Mouse (Mus musculus): ENCODE measurements around the gene Srrm1. TPM values are rescaled to one million over a fixed set of nuclear protein-coding genes. Genes with fewer than 3 reads are reported as not detected.
A peak's percentile ranks its signal among the peaks of the same experiment; 100 is the strongest.

Gene Srrm1
- polyA plus RNA-seq, 1 experiment from 2014 or later = 254 TPM

GRCm38 (mm10) chr4:135301166-135301565 is 52.0 kb downstream of the Srrm1 start:
- H3K36me3 ChIP-seq (ENCODE audit: control insufficient read depth, insufficient read depth, low read length) = no peaks in the 10 kb centered on the region
- H3K27me3 ChIP-seq (ENCODE audit: control insufficient read depth, insufficient read depth, low read length) = no peaks in the 10 kb centered on the region
- H3K4me2 ChIP-seq (replicated peaks; ENCODE audit: low read depth, low read length) = no peak overlapping the region
- 76% methylated on average over 3 of the region's 3 CpGs for whole genome bisulfite sequencing
- no peaks in the 10 kb centered on the region for H3K9me3 ChIP-seq (ENCODE audit: control insufficient read depth, low read length)
- 0 out of 2 replicates have a peak, but pooled peaks cover 3% of the 10 kb centered on the region for H3K4me1 ChIP-seq (ENCODE audit: control insufficient read depth, insufficient read depth, low read length)
- no peak overlapping the region for H3K4me3 ChIP-seq (ENCODE audit: low read length)
- no peak overlapping the region for H3K27ac ChIP-seq (ENCODE audit: low read depth, low read length)
- H3K9ac ChIP-seq (ENCODE audit: low read depth, low read length) = no peak overlapping the region
- ATAC-seq (ENCODE audit: low FRiP score, low TSS enrichment) = no peak

GRCm38 (mm10) chr4:135300248-135301041 is 52.7 kb downstream of the Srrm1 start:
- H3K9ac ChIP-seq (ENCODE audit: low read depth, low read length) = no peak overlapping the region
- no peaks in the 10 kb centered on the region for H3K36me3 ChIP-seq (ENCODE audit: control insufficient read depth, insufficient read depth, low read length)
- 0 out of 2 replicates have a peak, but pooled peaks cover 3% of the 10 kb centered on the region for H3K4me1 ChIP-seq (ENCODE audit: control insufficient read depth, insufficient read depth, low read length)
- no peaks in the 10 kb centered on the region for H3K9me3 ChIP-seq (ENCODE audit: control insufficient read depth, low read length)
- H3K4me3 ChIP-seq (ENCODE audit: low read length) = no peak overlapping the region
- 89% methylated on average over 26 of the region's 26 CpGs for WGBS
- no peaks in the 10 kb centered on the region for H3K27me3 ChIP-seq (ENCODE audit: control insufficient read depth, insufficient read depth, low read length)
- H3K4me2 ChIP-seq (replicated peaks; ENCODE audit: low read depth, low read length) = no peak overlapping the region
- no peak overlapping the region for H3K27ac ChIP-seq (ENCODE audit: low read depth, low read length)
- ATAC-seq (ENCODE audit: low FRiP score, low TSS enrichment) = no peak

GRCm38 (mm10) chr4:135298680-135299079 is 54.4 kb downstream of the Srrm1 start:
- no peak overlapping the region for H3K27ac ChIP-seq (ENCODE audit: low read depth, low read length)
- WGBS = 89% methylated on average over 10 of the region's 10 CpGs
- H3K36me3 ChIP-seq (ENCODE audit: control insufficient read depth, insufficient read depth, low read length) = no peaks in the 10 kb centered on the region
- H3K27me3 ChIP-seq (ENCODE audit: control insufficient read depth, insufficient read depth, low read length) = no peaks in the 10 kb centered on the region
- no peak overlapping the region for H3K4me2 ChIP-seq (replicated peaks; ENCODE audit: low read depth, low read length)
- no peaks in the 10 kb centered on the region for H3K9me3 ChIP-seq (ENCODE audit: control insufficient read depth, low read length)
- no peak overlapping the region for H3K9ac ChIP-seq (ENCODE audit: low read depth, low read length)
- no peak overlapping the region for H3K4me3 ChIP-seq (ENCODE audit: low read length)
- ATAC-seq (ENCODE audit: low FRiP score, low TSS enrichment) = no peak
- H3K4me1 ChIP-seq (ENCODE audit: control insufficient read depth, insufficient read depth, low read length) = 0 out of 2 replicates have a peak, but pooled peaks cover 6% of the 10 kb centered on the region

GRCm38 (mm10) chr4:135297931-135298546 is 55.1 kb downstream of the Srrm1 start:
- Histone ChIP-seq H3K4me1 (ENCODE audit: control insufficient read depth, insufficient read depth, low read length) (0 out of 2 replicates have a peak, but pooled peaks cover 6% of the 10 kb centered on the region), H3K9me3 (ENCODE audit: control insufficient read depth, low read length) (no peaks in the 10 kb centered on the region), H3K27ac (ENCODE audit: low read depth, low read length) (no peak overlapping the region), H3K4me2 (replicated peaks; ENCODE audit: low read depth, low read length) (no peak overlapping the region), H3K27me3 (ENCODE audit: control insufficient read depth, insufficient read depth, low read length) (no peaks in the 10 kb centered on the region), H3K9ac (ENCODE audit: low read depth, low read length) (no peak overlapping the region; the same call in 1 of the 2 replicates), H3K36me3 (ENCODE audit: control insufficient read depth, insufficient read depth, low read length) (no peaks in the 10 kb centered on the region), H3K4me3 (ENCODE audit: low read length) (no peak overlapping the region)
- ATAC-seq (ENCODE audit: low FRiP score, low TSS enrichment) = 0 out of 2 replicates have a peak, but pooled peaks have one; percentile 43
- 74% methylated on average over 15 of the region's 15 CpGs for WGBS

GRCm38 (mm10) chr4:135297146-135297545 is 56.0 kb downstream of the Srrm1 start:
- H3K9ac ChIP-seq (ENCODE audit: low read depth, low read length) = no peak overlapping the region
- ATAC-seq (ENCODE audit: low FRiP score, low TSS enrichment) = no peak
- no peaks in the 10 kb centered on the region for H3K9me3 ChIP-seq (ENCODE audit: control insufficient read depth, low read length)
- no peak overlapping the region for H3K4me2 ChIP-seq (replicated peaks; ENCODE audit: low read depth, low read length)
- no peaks in the 10 kb centered on the region for H3K27me3 ChIP-seq (ENCODE audit: control insufficient read depth, insufficient read depth, low read length)
- H3K4me1 ChIP-seq (ENCODE audit: control insufficient read depth, insufficient read depth, low read length) = peaks cover 13% of the 10 kb centered on the region
- WGBS = 81% methylated on average over 7 of the region's 7 CpGs
- no peak overlapping the region for H3K4me3 ChIP-seq (ENCODE audit: low read length)
- no peaks in the 10 kb centered on the region for H3K36me3 ChIP-seq (ENCODE audit: control insufficient read depth, insufficient read depth, low read length)
- no peak overlapping the region for H3K27ac ChIP-seq (ENCODE audit: low read depth, low read length)

GRCm38 (mm10) chr4:135296565-135296964 is 56.6 kb downstream of the Srrm1 start:
- Histone ChIP-seq H3K4me2 (replicated peaks; ENCODE audit: low read depth, low read length) (no peak overlapping the region), H3K4me1 (ENCODE audit: control insufficient read depth, insufficient read depth, low read length) (peaks cover 18% of the 10 kb centered on the region), H3K27me3 (ENCODE audit: control insufficient read depth, insufficient read depth, low read length) (no peaks in the 10 kb centered on the region), H3K27ac (ENCODE audit: low read depth, low read length) (no peak overlapping the region), H3K36me3 (ENCODE audit: control insufficient read depth, insufficient read depth, low read length) (no peaks in the 10 kb centered on the region), H3K4me3 (ENCODE audit: low read length) (no peak overlapping the region), H3K9me3 (ENCODE audit: control insufficient read depth, low read length) (no peaks in the 10 kb centered on the region), H3K9ac (ENCODE audit: low read depth, low read length) (no peak overlapping the region)
- no peak for ATAC-seq (ENCODE audit: low FRiP score, low TSS enrichment)

GRCm38 (mm10) chr4:135293813-135294212 is 59.3 kb downstream of the Srrm1 start:
- H3K4me1 ChIP-seq (ENCODE audit: control insufficient read depth, insufficient read depth, low read length) = peaks cover 15% of the 10 kb centered on the region
- no peak for ATAC-seq (ENCODE audit: low FRiP score, low TSS enrichment)
- H3K4me2 ChIP-seq (replicated peaks; ENCODE audit: low read depth, low read length) = no peak overlapping the region
- H3K4me3 ChIP-seq (ENCODE audit: low read length) = no peak overlapping the region
- no peaks in the 10 kb centered on the region for H3K36me3 ChIP-seq (ENCODE audit: control insufficient read depth, insufficient read depth, low read length)
- no peak overlapping the region for H3K9ac ChIP-seq (ENCODE audit: low read depth, low read length)
- WGBS = 86% methylated on average over 3 of the region's 3 CpGs
- H3K27me3 ChIP-seq (ENCODE audit: control insufficient read depth, insufficient read depth, low read length) = no peaks in the 10 kb centered on the region
- no peaks in the 10 kb centered on the region for H3K9me3 ChIP-seq (ENCODE audit: control insufficient read depth, low read length)
- H3K27ac ChIP-seq (ENCODE audit: low read depth, low read length) = no peak overlapping the region

GRCm38 (mm10) chr4:135292477-135293089 is 60.5 kb downstream of the Srrm1 start:
- Histone ChIP-seq H3K4me2 (replicated peaks; ENCODE audit: low read depth, low read length) (peak overlapping the region; percentile 22), H3K27ac (ENCODE audit: low read depth, low read length) (peak overlapping the region; percentile 37; the same call in 1 of the 2 replicates), H3K4me1 (ENCODE audit: control insufficient read depth, insufficient read depth, low read length) (peaks cover 15% of the 10 kb centered on the region), H3K9ac (ENCODE audit: low read depth, low read length) (0 out of 2 replicates have a peak overlapping the region, but pooled peaks have one; percentile 7), H3K4me3 (ENCODE audit: low read length) (no peak overlapping the region), H3K27me3 (ENCODE audit: control insufficient read depth, insufficient read depth, low read length) (no peaks in the 10 kb centered on the region), H3K36me3 (ENCODE audit: control insufficient read depth, insufficient read depth, low read length) (no peaks in the 10 kb centered on the region), H3K9me3 (ENCODE audit: control insufficient read depth, low read length) (no peaks in the 10 kb centered on the region)
- WGBS = 6% methylated on average over 12 of the region's 12 CpGs
- ATAC-seq (ENCODE audit: low FRiP score, low TSS enrichment) = peak; percentile 92
